Comparison of ENCODE assay signal across 9 mouse cellular contexts in the genomic region with DNA sequence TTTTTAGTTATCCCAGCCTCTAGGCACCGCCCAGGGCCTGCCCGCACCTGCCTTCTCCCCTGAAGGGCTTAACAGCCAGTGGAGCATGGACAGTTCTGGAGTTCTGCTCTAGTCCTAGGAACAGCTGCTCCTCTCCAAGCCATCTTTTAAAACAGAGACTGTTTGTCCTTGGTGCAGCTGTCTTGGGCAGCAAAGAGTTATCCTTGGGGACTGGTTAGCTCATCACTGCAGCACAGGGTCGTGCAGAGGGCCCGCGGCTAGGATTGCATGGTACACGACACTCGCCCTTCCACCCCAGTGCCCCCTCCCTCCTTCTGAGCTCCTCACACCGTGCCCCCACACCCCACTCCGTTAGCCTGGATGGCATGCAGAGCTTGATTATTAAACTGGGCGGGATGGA. TPM values are rescaled to one million over a fixed set of nuclear protein-coding genes. Genes with fewer than 3 reads are reported as not detected.
DNase-seq lines count a peak whose midpoint lies in the region; ATAC-seq lines count a peak whose summit lies in the region.
"Had no signal": no experiment of that assay in that cellular context is flagged by ENCODE, and none has a peak within 500 bp of the region (broad histone marks: within the 10 kb centered on the region; RNA-seq: fewer than 3 reads in every experiment).

No protein-coding gene starts in this region.

- ATAC-seq in forebrain, embryonic 16.5 days: no peak
- no peak for ATAC-seq in neural tube, embryonic 11.5 days (ENCODE audit: insufficient read depth, low FRiP score, low TSS enrichment)
- no peak for ATAC-seq in limb, embryonic 12.5 days (ENCODE audit: insufficient number of reproducible peaks, insufficient read depth, low FRiP score, low TSS enrichment, low read depth)
- ATAC-seq in stomach, embryonic 15.5 days (ENCODE audit: insufficient read depth, low FRiP score, low read depth): no peak

- H3K9me3 ChIP-seq in forebrain, embryonic 10.5 days: no peaks in the 10 kb centered on the region
- no peaks in the 10 kb centered on the region for H3K9me3 ChIP-seq in forebrain, embryonic 16.5 days (ENCODE audit: control insufficient read depth, low read length)
- no peaks in the 10 kb centered on the region for H3K9me3 ChIP-seq in neural tube, embryonic 11.5 days (ENCODE audit: control insufficient read depth, low read length)
- no peaks in the 10 kb centered on the region for H3K9me3 ChIP-seq in limb, embryonic 12.5 days
- no peaks in the 10 kb centered on the region for H3K9me3 ChIP-seq in stomach, embryonic 15.5 days
- H3K9me3 ChIP-seq: lung, embryonic 15.5 days had no signal

- 83% methylated on average over 10 of the region's 10 CpGs for WGBS in forebrain, embryonic 10.5 days
- WGBS in forebrain, embryonic 16.5 days: 77% methylated on average over 10 of the region's 10 CpGs
- 63% methylated on average over 10 of the region's 10 CpGs for WGBS in neural tube, embryonic 11.5 days
- 67% methylated on average over 9 of the region's 10 CpGs for WGBS in limb, embryonic 12.5 days
- 66% methylated on average over 9 of the region's 10 CpGs for WGBS in stomach, embryonic 15.5 days

- peaks cover 58% of the 10 kb centered on the region for H3K4me1 ChIP-seq in forebrain, embryonic 10.5 days
- peaks cover 37% of the 10 kb centered on the region for H3K4me1 ChIP-seq in forebrain, embryonic 16.5 days (replicated peaks; ENCODE audit: control insufficient read depth, insufficient read depth, low read length)
- peaks cover 35% of the 10 kb centered on the region for H3K4me1 ChIP-seq in neural tube, embryonic 11.5 days (ENCODE audit: control insufficient read depth, insufficient read depth, low read length)
- peaks cover 40% of the 10 kb centered on the region for H3K4me1 ChIP-seq in limb, embryonic 12.5 days (replicated peaks)
- H3K4me1 ChIP-seq in stomach, embryonic 15.5 days: peaks cover 44% of the 10 kb centered on the region

- peak overlapping the region; percentile 65; the same call in 1 of the 2 replicates for H3K4me3 ChIP-seq in forebrain, embryonic 10.5 days
- H3K4me3 ChIP-seq in forebrain, embryonic 16.5 days (replicated peaks; ENCODE audit: low read length): no peak overlapping the region
- 0 out of 2 replicates have a peak overlapping the region, but pooled peaks have one; percentile 86 for H3K4me3 ChIP-seq in neural tube, embryonic 11.5 days (ENCODE audit: low read depth, low read length)
- H3K4me3 ChIP-seq in limb, embryonic 12.5 days (replicated peaks): 0 out of 2 replicates have a peak overlapping the region, but pooled peaks have one; percentile 82
- H3K4me3 ChIP-seq in stomach, embryonic 15.5 days (replicated peaks): no peak overlapping the region
- H3K4me3 ChIP-seq: lung, embryonic 15.5 days had no signal

- no peaks in the 10 kb centered on the region for H3K27me3 ChIP-seq in forebrain, embryonic 10.5 days (ENCODE audit: poor library complexity, severe bottlenecking)
- no peaks in the 10 kb centered on the region for H3K27me3 ChIP-seq in forebrain, embryonic 16.5 days (replicated peaks; ENCODE audit: control insufficient read depth, insufficient read depth, low read length)
- H3K27me3 ChIP-seq in neural tube, embryonic 11.5 days (ENCODE audit: control insufficient read depth, insufficient read depth, low read length): no peaks in the 10 kb centered on the region
- H3K27me3 ChIP-seq in limb, embryonic 12.5 days: no peaks in the 10 kb centered on the region
- H3K27me3 ChIP-seq in stomach, embryonic 15.5 days (replicated peaks): no peaks in the 10 kb centered on the region
- H3K27me3 ChIP-seq: lung, embryonic 15.5 days had no signal

- H3K27ac ChIP-seq in forebrain, embryonic 10.5 days: peak overlapping the region; percentile 40; the same call in 1 of the 2 replicates
- H3K27ac ChIP-seq in forebrain, embryonic 16.5 days (ENCODE audit: low read length): no peak overlapping the region
- no peak overlapping the region for H3K27ac ChIP-seq in neural tube, embryonic 11.5 days (ENCODE audit: low read depth, low read length)
- H3K27ac ChIP-seq in limb, embryonic 12.5 days: 0 out of 2 replicates have a peak overlapping the region, but pooled peaks have one; percentile 1
- no peak overlapping the region; the same call in 1 of the 2 replicates for H3K27ac ChIP-seq in stomach, embryonic 15.5 days
- H3K27ac ChIP-seq: lung, embryonic 15.5 days had no signal

- no peak for DNase-seq in forebrain, embryonic 10.5 days (ENCODE audit: extremely low spot score, low spot score)
- no peak for DNase-seq in neural tube, embryonic 11.5 days (ENCODE audit: low spot score)
- no peak for DNase-seq in neural tube, embryonic 10.5 days (ENCODE audit: extremely low spot score, low spot score)
- DNase-seq in B cell, adult 2 months: no peak
- DNase-seq in urinary bladder, postnatal 36 days (ENCODE audit: low spot score in 2 of 2): no peak

- no peak overlapping the region for H3K9ac ChIP-seq in forebrain, embryonic 16.5 days (replicated peaks; ENCODE audit: low read depth, low read length)
- no peak overlapping the region; the same call in 1 of the 2 replicates for H3K9ac ChIP-seq in neural tube, embryonic 11.5 days (ENCODE audit: low read length)
- 0 out of 2 replicates have a peak overlapping the region, but pooled peaks have one; percentile 28 for H3K9ac ChIP-seq in limb, embryonic 12.5 days (replicated peaks)
- H3K9ac ChIP-seq in stomach, embryonic 15.5 days: no peak overlapping the region
- H3K9ac ChIP-seq: lung, embryonic 15.5 days had no signal

- no peak overlapping the region for H3K4me2 ChIP-seq in forebrain, embryonic 16.5 days (ENCODE audit: low read length)
- H3K4me2 ChIP-seq in neural tube, embryonic 11.5 days (ENCODE audit: low read depth): peak overlapping the region; percentile 86; the same call in 1 of the 2 replicates
- peak overlapping the region; percentile 97; the same call in 1 of the 2 replicates for H3K4me2 ChIP-seq in limb, embryonic 12.5 days
- H3K4me2 ChIP-seq in stomach, embryonic 15.5 days: peak overlapping the region; percentile 79

- peaks cover 72% of the 10 kb centered on the region for H3K36me3 ChIP-seq in forebrain, embryonic 10.5 days (replicated peaks)
- peaks cover 2% of the 10 kb centered on the region; the same call in 1 of the 2 replicates for H3K36me3 ChIP-seq in forebrain, embryonic 16.5 days (ENCODE audit: control insufficient read depth, insufficient read depth)
- H3K36me3 ChIP-seq in neural tube, embryonic 11.5 days (ENCODE audit: control insufficient read depth, insufficient read depth, low read length): peaks cover 9% of the 10 kb centered on the region
- peaks cover 48% of the 10 kb centered on the region for H3K36me3 ChIP-seq in limb, embryonic 12.5 days
- H3K36me3 ChIP-seq in stomach, embryonic 15.5 days: peaks cover 14% of the 10 kb centered on the region

RNA-seq across cellular contexts. Expression of a gene that starts 2.3 kb away (rescaled TPM):
- polyA plus RNA-seq in forebrain, embryonic 10.5 days (2016; fragmentation: Nextera tagmentation; extraction: Ambion mirVana): 9.2 and 10.0 TPM in 2 replicates
- 17.3 and 19.3 TPM in 2 replicates for polyA plus RNA-seq in forebrain, embryonic 16.5 days (2015; fragmentation: Nextera tagmentation; extraction: Ambion mirVana)
- polyA plus RNA-seq in neural tube, embryonic 11.5 days (2014; fragmentation: Nextera tagmentation; extraction: Ambion mirVana): 13.8 and 16.5 TPM in 2 replicates
- polyA plus RNA-seq in limb, embryonic 12.5 days (2016; fragmentation: Nextera tagmentation; extraction: Ambion mirVana): 24.6 and 27.1 TPM in 2 replicates
- polyA plus RNA-seq in stomach, embryonic 15.5 days (2015; fragmentation: Nextera tagmentation; extraction: Ambion mirVana): 8.2 and 9.0 TPM in 2 replicates

RNA-seq across cellular contexts. Expression of a gene that starts 15.6 kb away (rescaled TPM):
- polyA plus RNA-seq in forebrain, embryonic 10.5 days (2016; fragmentation: Nextera tagmentation; extraction: Ambion mirVana): 101 and 103 TPM in 2 replicates
- 54.4 and 55.3 TPM in 2 replicates for polyA plus RNA-seq in forebrain, embryonic 16.5 days (2015; fragmentation: Nextera tagmentation; extraction: Ambion mirVana)
- 62.7 and 63.4 TPM in 2 replicates for polyA plus RNA-seq in neural tube, embryonic 11.5 days (2014; fragmentation: Nextera tagmentation; extraction: Ambion mirVana)
- 65.8 and 72.6 TPM in 2 replicates for polyA plus RNA-seq in limb, embryonic 12.5 days (2016; fragmentation: Nextera tagmentation; extraction: Ambion mirVana)
- polyA plus RNA-seq in stomach, embryonic 15.5 days (2015; fragmentation: Nextera tagmentation; extraction: Ambion mirVana): 55.6 and 60.1 TPM in 2 replicates

RNA-seq across cellular contexts. Expression of a gene that starts 18.9 kb away (rescaled TPM):
- polyA plus RNA-seq in forebrain, embryonic 10.5 days (2016; fragmentation: Nextera tagmentation; extraction: Ambion mirVana): 3,225 and 3,313 TPM in 2 replicates
- polyA plus RNA-seq in forebrain, embryonic 16.5 days (2015; fragmentation: Nextera tagmentation; extraction: Ambion mirVana): 1,297 and 1,346 TPM in 2 replicates
- polyA plus RNA-seq in neural tube, embryonic 11.5 days (2014; fragmentation: Nextera tagmentation; extraction: Ambion mirVana): 2,338 and 2,354 TPM in 2 replicates
- polyA plus RNA-seq in limb, embryonic 12.5 days (2016; fragmentation: Nextera tagmentation; extraction: Ambion mirVana): 2,206 and 2,264 TPM in 2 replicates
- polyA plus RNA-seq in stomach, embryonic 15.5 days (2015; fragmentation: Nextera tagmentation; extraction: Ambion mirVana): 1,509 and 1,865 TPM in 2 replicates

RNA-seq across cellular contexts. Expression of a gene that starts 44.2 kb away (rescaled TPM):
- polyA plus RNA-seq in forebrain, embryonic 10.5 days (2016; fragmentation: Nextera tagmentation; extraction: Ambion mirVana): 271 and 274 TPM in 2 replicates
- polyA plus RNA-seq in forebrain, embryonic 16.5 days (2015; fragmentation: Nextera tagmentation; extraction: Ambion mirVana): 91.4 and 91.6 TPM in 2 replicates
- polyA plus RNA-seq in neural tube, embryonic 11.5 days (2014; fragmentation: Nextera tagmentation; extraction: Ambion mirVana): 137 and 139 TPM in 2 replicates
- polyA plus RNA-seq in limb, embryonic 12.5 days (2016; fragmentation: Nextera tagmentation; extraction: Ambion mirVana): 224 and 227 TPM in 2 replicates
- 107 and 108 TPM in 2 replicates for polyA plus RNA-seq in stomach, embryonic 15.5 days (2015; fragmentation: Nextera tagmentation; extraction: Ambion mirVana)

RNA-seq across cellular contexts. Expression of a gene that starts 44.3 kb away (rescaled TPM):
- polyA plus RNA-seq in forebrain, embryonic 10.5 days (2016; fragmentation: Nextera tagmentation; extraction: Ambion mirVana): 232 and 239 TPM in 2 replicates
- 137 and 140 TPM in 2 replicates for polyA plus RNA-seq in forebrain, embryonic 16.5 days (2015; fragmentation: Nextera tagmentation; extraction: Ambion mirVana)
- 178 and 192 TPM in 2 replicates for polyA plus RNA-seq in neural tube, embryonic 11.5 days (2014; fragmentation: Nextera tagmentation; extraction: Ambion mirVana)
- polyA plus RNA-seq in limb, embryonic 12.5 days (2016; fragmentation: Nextera tagmentation; extraction: Ambion mirVana): 209 and 210 TPM in 2 replicates
- 231 and 236 TPM in 2 replicates for polyA plus RNA-seq in stomach, embryonic 15.5 days (2015; fragmentation: Nextera tagmentation; extraction: Ambion mirVana)

Comparison
In these comparisons a context has a peak if more than half of its experiments do, and no peak if none do; other contexts are left out.
1. H3K27ac ChIP-seq: peak in forebrain, embryonic 10.5 days (single experiment) and limb, embryonic 12.5 days (single experiment); none in forebrain, embryonic 16.5 days (single experiment), neural tube, embryonic 11.5 days (single experiment) and stomach, embryonic 15.5 days (single experiment).
2. H3K4me3 ChIP-seq: peak in forebrain, embryonic 10.5 days (single experiment), neural tube, embryonic 11.5 days (single experiment) and limb, embryonic 12.5 days (single experiment); none in forebrain, embryonic 16.5 days (single experiment) and stomach, embryonic 15.5 days (single experiment).